Mouse (Mus musculus) kidney, adult 18-20 months (tissue): ENCODE data around the gene Myl4.

ENCODE experiments used
- DNase-seq: peaks from one replicate; pipeline ENCODE4 v3.0.0; 2021

Myl4 gene

DNA sequence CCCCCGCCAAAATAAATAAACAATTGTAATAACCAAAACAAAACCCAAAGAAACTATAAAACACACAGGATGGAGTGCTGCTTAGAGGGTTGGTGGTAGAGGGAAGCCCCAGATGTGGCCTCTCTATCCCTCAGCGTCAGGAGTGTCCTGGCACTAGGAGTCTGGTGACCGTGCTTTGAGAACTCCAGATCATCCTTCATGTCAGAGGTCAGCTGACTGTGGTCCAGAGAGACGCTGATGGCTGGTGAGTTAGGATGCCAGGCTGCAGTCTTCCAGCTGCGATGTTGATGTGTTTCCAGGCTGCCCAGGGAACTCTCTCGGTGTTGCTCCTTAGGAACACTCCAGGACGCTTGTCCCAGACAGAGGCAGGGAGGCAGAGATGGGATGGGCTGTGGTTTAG, 21.6 kb downstream of the Myl4 start:
- DNase-seq, result no peak

DNA sequence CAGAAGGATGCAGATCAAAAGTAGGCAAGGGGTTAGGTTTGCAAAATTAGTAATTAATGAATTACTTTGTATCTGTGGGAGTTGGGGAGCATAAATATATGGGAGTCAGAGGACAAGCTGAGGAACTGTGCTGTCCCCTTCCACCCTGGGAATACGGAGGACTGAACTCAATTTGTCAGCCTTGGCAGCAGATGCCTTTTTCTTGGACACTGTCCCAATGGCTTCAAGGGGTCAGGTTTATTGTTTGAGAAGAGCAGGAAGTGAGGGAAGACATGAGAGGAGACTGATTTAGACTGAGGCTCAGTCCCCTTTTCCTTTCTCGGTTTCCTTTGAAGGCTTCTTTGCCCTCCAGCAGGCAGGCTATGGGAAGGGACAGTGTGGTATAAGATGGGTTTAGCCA, 22.1 kb downstream of the Myl4 start:
- no peak for DNase-seq

DNA sequence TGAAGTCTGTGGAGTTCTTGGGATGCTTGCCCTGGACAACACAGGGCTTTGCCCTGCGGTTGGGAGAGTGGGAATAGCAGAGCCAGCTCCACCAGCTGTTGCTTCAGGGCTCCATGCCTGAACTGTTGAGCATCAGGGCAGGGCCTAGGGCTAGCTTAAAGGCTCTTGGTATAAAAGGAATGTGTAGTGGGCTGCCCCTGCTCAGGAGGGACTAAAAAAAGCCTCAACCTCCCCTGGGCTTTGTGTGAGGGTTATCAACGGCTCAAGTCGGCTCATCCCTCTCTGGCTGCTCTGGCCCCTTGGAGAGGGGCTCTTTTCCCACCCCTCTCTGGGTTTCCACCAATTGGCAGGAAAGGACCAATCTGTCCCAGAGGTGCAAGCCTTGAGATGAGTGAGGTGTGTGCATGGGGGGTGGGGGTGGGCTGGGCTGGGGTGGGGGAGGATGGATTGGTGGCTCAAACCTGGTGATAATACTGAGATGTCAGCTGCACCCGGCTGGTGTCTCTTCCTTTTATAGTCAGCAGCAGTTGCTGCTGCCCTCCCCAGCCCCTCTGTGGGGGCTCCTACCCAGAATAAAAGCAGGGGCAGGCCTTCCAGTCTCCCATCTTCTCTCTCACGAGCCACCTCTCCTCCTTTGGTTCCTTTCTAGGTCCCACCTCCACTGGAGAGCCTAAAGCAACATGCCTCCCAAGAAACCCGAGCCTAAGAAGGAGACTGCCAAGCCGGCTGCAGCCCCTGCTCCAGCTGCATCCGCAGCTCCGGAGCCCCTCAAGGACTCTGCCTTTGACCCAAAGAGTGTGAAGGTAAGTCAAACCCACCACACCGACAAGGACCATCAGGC, 26.5 kb downstream of the Myl4 start:
- no peak for DNase-seq

DNA sequence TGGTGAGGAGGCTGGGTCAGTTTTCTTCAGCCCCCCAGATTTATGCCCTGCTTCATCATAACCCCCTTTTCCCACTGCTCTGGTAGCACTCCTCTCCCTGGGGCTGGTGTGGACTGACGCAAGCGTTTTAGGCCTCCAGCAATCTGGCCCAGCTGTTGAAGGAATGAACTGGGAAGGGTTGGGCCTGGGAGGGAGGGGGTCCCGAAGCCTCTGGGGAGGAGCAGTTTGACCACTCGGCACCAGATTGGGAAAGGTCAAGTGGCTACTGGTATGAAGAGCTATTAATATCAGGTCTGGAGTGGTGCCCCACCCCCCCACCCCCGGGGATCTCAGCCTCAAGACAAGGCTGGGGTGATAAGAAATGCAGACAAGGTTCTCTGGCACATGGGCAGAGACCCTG, 27.6 kb downstream of the Myl4 start:
- no peak for DNase-seq

DNA sequence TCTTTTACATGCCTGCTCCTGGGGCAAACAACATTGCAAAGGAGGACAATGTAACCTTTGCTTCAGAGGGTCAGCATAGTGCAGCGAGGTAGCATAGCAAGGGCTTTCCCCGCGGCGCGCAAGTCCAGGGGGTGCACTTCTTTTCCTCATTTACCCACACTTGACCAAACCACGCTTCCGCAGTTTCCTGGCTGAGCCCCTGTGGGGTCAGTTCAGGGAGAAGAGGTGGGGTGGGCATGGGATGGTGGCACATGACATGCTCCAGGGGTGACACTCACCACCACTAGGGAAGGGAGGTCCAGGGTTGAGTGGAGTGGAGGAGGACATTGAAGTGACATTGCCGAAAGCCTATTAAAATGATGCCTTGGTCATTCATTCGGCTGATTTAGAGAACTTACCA, 28.6 kb downstream of the Myl4 start:
- DNase-seq, result no peak

DNA sequence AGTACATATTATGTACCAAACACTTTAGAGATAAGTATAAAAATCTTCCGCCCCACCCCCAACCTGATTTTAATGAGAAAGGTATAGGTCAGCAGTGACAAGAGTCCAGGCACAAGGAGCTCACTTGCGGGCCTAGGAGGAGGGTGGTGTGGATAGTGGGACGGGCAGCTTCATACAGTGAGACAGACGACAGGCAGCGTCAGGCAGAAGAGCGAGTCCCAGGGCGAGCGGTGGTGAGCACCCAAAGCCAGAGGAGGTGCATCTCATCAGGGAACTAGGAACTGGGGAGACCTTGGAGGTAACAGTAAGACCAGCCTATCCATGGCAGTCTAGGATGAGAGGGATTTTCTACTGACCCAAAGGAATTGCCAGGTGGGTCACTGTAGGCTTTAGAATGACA, 29.1 kb downstream of the Myl4 start:
- DNase-seq, result no peak

DNA sequence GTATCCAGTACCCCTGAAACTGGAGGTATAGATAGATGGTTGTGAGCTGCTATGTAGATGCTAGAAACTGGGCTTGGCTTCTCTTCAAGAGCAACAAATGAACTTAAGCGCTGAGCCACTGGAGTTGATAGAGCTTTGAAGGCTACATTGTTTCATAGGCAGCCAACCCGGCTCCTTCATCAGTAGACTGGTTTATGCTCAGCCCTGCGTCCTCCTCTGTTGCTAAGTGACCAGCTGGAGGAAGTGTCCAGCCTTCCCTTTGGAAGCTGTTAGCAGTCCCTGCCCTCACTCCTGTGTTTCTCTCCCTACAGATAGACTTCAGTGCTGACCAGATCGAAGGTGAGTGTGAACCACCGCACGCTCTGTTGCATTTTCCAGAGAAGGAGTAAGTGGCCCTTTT, 29.6 kb downstream of the Myl4 start:
- DNase-seq, result no peak

DNA sequence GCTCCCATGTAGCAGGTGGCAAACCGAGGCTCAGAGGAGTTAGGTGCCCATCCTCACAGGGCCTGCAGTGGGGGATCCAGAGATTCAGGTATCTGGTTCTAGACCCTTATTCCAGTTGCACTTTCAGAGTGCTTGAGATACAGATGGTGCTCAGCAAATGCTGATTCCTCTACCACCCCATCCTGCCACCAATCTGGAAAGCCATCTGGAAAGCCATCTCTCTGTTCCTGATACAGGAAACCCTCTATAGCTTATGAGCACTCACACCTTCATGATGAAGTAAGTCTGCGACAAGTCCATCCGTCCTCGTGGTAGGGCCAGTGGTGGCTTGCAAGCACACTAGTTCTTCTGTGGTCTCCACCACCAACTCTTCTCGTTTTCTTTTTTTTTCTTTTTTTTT, 30.1 kb downstream of the Myl4 start:
- DNase-seq, result no peak

DNA sequence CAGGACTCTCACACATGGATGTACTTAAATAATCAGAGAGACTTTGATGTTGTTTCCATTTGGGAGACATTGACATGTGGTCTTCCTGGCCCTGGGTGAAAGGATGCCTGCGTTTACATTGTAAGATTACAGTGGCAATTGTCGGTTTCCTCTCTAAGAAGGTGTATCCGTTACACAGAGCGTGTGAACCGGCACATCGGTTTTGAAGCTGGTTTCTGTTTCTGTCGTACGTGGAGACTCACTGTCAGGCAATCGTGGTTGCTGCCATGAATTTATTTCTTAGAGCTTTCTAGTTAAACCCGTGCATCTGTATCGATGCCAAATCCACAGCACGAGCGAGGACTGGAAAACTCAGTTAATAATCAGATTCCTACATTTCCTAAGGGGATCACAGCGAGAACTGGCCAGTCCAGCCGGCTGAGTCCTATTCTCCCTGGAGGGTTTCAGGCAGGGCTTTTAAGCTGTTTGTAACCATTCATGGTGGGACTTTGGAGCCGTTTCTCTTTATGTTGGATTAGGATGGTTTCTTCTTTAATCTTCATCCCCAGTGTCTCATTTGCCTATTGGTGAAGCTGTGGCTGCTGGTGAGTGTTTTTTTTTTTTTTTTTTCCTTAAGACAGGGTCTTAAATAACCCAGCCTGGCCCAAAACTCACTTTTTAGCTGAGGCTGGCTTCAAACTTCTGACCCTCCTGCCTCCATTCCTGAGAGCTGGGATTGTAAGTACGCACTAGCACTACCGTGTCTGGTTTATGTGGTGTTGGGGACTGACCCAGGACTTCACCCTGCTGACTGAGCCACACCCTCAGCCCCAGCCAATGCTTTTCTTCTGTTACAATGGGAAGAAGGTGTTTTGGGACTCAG, 31.2 kb downstream of the Myl4 start:
- peak; percentile 13 for DNase-seq

DNA sequence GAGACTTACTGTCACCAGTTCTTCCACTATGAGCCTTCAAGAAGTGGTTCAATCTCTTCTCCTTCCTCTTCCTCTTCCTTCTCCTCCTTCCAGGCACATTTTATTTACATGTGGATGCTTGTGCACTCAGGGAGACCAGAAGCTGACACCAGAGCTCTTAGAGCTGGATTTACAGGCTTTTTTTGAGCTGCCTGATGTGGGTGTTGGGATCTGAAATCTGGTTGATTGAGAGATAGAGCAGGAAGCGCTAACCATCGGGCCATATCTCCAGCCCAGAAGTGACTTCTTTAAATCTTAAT, 31.8 kb downstream of the Myl4 start:
- no peak for DNase-seq

DNA sequence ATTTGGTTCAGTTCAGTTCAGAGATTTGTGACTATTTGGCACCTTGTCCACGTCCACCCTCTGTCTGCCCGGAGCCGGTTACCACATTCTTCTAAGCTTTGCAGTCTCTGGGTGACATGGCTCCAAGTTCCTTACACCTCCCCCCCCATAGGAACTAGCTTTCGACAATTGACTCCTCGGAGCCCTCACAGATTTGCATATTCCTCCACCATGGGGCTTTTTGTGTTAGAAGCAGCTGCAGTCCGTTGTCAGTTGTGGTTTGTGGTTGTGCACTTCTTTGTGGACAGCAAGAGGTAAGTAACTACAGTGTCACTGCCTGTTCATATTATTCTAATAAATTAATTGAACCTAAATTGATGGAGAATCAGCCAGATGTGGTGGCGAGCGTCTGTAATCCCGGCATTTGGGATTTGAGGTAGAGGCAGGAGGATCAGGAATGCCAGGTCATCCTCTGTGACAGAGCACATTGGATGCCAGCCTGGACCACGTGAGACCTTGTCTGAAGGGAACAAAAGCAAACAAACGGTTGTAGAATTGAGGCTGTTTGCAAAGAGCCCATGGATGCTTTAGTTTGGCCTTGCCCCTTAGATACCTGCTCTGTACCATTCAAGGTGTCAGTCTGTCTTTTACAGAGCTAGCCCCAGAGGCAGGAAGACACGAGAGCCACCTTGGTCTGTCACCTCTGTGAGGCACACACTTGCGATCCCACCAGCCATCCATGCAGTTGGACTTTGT, 32.3 kb downstream of the Myl4 start:
- no peak for DNase-seq

DNA sequence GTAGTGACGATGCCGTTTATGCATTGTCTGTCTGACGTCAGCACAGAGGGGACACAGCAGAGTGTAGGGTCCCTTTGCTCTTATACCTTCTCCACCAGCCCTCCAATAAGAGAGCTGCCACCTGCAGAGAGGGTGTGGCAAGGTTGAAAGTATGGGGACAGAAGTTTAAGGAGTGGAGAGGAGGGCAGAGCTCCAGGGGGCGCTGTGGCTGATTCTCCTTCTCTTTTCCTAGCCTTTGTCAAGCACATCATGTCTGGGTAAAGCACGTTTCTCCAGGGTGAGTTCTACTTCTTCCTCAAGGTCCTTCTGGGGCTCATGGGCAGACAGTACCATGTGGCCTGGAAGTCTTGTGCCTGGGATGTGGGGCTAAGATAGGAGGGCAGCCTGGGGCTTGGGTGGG, 35.0 kb downstream of the Myl4 start:
- DNase-seq, result no peak

DNA sequence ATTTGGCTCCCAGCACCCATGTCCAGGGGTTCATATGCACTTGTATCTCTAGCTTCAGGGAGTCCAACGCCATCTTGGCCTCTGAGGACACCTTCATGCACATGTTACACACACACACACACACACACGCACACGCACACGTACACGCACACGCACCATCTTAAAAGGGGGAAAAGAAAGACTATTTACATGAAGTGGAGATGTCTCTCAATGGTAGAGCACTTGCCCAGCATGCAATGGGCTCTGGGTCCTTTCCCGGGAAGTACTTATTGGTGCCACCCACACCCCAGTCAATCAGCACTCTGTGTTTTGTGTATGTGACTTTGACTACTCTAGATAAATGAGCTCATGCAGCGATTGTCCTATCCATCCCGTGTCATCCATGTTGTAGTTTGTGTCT, 37.4 kb downstream of the Myl4 start:
- no peak for DNase-seq

DNA sequence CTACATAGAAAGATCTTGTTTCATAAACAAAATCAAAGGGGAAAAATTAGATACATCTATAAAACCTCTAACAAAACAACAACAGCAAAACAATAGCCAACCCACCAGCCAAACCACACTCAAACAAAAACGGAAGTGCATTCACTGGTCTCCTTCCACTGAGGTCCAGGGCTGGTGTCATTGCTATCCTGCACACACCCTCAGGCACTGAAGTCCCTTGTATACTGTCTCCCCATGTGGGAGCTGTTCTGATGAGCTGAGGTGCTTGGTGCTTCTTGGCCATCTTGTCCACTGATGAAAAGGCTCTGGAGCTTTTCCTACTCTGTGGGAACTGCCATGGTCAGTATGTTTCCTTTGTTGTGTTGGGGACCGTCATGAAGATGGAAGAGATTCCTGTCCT, 38.0 kb downstream of the Myl4 start:
- no peak for DNase-seq

DNA sequence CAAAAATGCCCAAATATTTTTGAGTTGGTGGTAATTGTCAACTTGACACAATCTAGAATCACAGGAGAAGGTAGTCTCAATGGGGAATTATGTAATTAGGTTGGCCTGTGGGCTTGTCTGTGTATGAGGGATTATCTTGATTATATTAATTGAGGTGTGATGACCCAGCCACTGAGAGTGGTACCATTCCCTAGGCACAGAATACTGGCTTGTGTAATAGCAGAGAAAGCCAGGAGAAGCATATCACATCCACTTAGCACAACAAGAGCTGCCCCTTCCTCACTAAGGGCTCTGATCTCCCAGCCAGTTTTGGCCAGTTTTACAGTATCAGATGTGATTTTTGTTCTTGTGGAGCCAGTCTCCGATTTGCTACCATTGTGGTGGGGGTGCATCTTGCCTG, 39.1 kb downstream of the Myl4 start:
- no peak for DNase-seq

DNA sequence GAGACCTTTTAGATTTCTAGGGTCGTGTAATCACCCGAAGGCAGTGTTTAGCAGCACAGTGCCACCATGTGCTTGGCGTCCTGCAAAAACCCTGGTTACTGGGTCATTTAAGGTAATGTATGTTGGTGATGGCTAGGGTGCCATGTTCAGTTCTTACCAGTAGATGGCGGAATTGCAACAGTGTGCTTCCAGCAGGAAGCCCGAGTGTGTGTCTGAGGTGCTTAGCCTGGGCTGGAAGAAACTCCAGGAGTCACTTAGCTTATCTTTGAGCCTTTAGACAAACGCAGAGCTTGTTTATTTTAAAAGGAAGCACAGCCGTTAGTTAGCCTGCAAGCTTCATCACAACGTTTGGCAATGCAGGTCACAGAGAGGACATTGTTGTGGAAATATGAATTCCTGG, 39.7 kb downstream of the Myl4 start:
- peak; percentile 79 for DNase-seq

DNA sequence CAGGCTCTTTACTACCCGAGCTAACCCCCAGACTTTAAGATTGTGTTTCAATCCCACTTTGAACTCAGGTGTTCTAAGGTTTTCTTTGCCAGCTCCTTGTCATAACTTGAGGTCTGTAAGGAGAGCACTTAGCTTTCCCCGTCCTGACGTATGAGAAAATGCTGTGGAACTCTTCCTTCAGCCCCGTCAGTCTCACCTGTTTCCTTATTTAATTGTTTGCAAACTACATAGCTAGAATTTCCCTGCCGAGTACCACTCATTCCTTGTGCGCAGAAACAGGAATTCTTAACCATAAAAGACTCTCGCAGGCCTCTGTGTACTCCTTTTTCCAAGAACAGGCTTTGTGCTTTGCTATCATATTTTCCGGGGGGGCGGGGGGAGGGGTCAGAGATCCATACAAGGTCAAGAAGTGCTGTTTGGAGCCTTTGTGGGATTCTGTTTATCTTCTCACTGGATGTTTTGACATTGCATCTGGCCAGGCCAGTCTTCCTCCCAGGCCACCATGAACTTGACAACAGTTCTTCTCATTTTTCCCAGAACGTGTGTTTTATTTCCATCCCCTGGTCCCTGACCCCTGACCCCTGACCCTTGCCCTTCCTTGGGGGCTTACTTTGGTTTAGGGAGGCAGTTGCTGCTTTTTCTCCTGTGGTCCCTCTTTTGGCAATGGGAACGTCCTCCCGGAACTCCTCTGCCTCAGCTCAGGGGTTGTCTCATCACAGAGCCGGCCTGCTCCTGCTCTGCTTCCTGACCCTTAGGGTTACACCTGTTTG, 41.8 kb downstream of the Myl4 start:
- DNase-seq, result no peak

DNA sequence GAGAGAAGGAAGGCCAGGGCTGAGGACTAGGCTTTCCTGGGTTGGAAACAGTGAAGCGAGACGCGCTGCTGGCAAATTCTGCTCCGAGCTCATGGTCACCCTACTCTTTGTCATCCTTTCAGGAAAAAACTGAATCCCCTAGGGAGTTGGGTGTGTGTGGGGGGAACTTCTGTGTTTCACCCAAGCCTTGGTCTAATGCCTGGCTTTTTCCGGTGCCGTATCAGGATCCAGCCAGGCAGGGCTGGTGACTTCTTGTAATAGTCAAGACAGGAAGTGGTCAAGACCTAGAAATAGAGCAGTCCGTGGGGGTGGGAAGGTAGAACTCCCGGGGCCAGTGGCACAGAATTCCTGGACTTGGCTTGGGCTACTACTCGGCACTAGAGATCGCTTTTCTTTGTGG, 45.9 kb downstream of the Myl4 start:
- peak; percentile 18 for DNase-seq

DNA sequence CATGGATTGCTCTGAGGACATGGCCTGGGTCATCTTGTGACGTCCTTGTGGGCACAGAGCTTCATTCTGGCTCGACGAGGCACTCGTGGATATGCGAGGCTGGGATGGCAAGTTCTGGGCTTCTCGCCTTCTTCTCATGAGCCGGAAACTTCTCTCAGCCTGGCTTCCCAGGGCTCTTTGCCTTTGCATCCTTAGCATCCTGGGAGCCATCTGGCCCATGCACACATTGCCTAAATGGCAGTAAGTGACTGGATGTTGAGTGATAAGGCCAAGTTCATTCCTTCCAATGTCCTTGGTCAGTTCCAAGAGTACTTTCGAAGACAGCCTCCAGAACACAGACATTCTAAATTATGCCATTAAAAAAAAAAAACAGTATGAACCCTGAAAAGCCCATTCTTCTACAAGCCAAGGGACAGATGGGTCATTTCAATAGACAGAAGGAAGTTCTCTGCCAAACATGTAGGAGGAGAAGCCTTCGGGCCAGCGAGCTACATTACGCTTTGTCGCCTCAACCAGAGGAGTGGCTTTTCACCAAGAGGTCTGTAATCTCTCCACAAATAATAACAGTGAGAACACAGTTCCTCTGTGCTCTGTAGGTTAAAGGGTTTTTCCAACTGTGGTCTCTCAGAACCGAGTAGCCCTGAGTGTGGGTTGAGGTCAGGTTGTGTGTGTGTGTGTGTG, 48.9 kb downstream of the Myl4 start:
- DNase-seq, result no peak

DNA sequence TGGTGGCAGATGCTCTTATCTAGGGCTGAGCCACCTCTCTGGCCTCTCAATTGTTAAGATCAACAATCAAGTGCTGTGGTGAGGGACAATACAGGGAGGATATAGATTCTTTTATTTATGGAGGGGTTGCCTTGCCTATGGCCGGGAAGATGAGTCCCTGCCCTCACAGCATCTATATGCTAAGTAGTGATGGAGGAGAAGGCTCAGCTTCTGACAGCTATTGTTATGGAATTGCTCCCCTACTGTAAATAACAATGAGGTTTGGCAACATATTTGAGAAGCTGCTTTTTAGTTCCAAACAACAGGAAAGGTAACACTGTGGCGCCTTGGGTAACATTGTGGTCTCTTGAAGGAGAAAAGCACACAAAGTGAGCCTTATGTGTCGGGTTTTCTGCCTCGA, 50.2 kb downstream of the Myl4 start:
- no peak for DNase-seq

DNA sequence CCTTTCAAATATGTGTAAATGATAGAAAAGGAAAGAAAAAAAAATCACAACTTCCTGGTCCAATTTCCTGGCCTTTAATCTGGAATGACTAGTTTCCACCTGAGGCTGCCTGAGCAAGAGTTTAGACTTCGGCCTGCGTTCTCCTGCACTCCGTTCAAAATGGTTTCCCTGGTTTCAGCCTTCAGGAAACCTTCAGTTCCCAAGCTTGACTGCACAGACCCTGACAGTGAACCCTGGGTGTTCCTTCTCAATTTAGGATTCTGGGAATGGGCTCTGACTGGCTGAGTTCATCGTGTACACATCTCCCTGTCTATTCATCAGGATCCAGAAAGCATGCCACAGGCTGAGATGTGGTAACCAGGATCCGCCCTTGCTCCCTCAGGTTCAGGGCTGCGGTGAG, 53.7 kb downstream of the Myl4 start:
- no peak for DNase-seq

DNA sequence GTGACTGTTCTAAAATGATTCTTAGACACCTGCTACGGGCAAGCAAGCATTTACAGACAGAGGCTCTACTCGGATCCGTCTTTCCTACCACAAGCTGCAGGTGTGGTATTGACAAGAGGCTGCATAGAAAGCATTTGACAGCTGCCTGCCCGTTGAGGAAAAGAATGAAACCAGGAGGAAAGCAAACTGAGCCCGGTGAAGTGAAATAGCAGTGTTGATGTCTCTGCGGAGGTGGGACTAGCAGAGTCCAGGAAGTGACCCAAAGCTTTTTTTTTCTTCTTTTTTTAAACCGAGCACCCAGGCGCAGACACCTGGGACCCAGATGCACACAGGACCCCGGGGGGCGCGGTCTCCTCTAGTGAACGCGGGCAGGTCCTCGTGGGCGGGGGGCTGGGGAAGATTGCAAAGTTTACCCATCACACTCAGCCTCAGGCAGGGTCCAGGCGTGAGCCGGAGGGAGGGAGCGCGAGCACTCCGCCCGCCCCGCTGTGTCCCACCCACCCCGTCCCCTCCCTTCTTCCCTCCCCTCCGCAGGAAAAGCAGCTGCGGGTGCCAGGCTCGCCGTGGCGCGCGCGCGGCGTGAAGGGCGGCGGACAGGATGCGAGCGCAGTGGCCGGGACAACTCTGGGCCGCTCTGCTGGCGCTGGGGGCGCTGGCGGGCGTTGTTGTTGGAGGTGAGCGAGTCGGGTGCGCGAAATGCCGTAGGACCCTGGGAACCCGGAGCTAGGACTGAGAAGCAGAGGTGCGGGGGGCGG, 57.2 kb downstream of the Myl4 start, which contains the start of gene Itgb3:
Itgb3 (plus strand) TSS at position 510 of the 755 bp plus-strand sequence.
- DNase-seq, result peak; percentile 74
